Mouse (Mus musculus) hindbrain, embryonic 12.5 days (tissue): ENCODE measurements at regions not wholly inside any gene's neighbourhood (a gene's known extent, or its start where the extent isn't known, plus 50 kb on each side); places are given as distances from the start of the nearest gene placed in this dataset.

Source experiments
- ATAC-seq: fragments of 200-750 bp; cut with Nextera tagmentation; 2 replicates; pipeline ENCODE4 v1.8.0; 2017; ENCODE audit warnings: moderate TSS enrichment; ENCODE audit not compliant: low FRiP score
- H3K27ac ChIP-seq: fragments of 300-500 bp; sonication (generic); 2 replicates; pipeline ENCODE4 v1.5.1; 2016; ENCODE audit warnings: mild to moderate bottlenecking
- H3K27me3 ChIP-seq: fragments of 300-500 bp; sonication (generic); 2 replicates; pipeline ENCODE4 v1.6.1; 2016; ENCODE audit warnings: mild to moderate bottlenecking
- H3K36me3 ChIP-seq: fragments of 300-500 bp; sonication (generic); 2 replicates; pipeline ENCODE4 v1.6.1; 2016; ENCODE audit warnings: mild to moderate bottlenecking
- H3K4me1 ChIP-seq: fragments of 300-500 bp; sonication (generic); 2 replicates; pipeline ENCODE4 v1.6.1; 2016
- H3K4me2 ChIP-seq: fragments of 300-500 bp; sonication (generic); replicated peaks from 2 replicates; pipeline ENCODE4 v1.6.1; 2016; ENCODE audit warnings: mild to moderate bottlenecking
- H3K4me3 ChIP-seq: fragments of 300-500 bp; sonication (generic); 2 replicates; pipeline ENCODE4 v1.5.1; 2016; ENCODE audit warnings: mild to moderate bottlenecking
- H3K9ac ChIP-seq: fragments of 300-500 bp; sonication (generic); 2 replicates; pipeline ENCODE4 v1.6.1; 2016; ENCODE audit warnings: mild to moderate bottlenecking, moderate library complexity
- H3K9me3 ChIP-seq: fragments of 300-500 bp; sonication (generic); replicated peaks from 2 replicates; pipeline ENCODE4 v1.6.1; 2016; ENCODE audit warnings: mild to moderate bottlenecking
- WGBS: fragments of 180-500 bp; shearing (Covaris S2); methylation state at CpG from one replicate; pipeline ENCODE4 v1.1.7; 2016; 5-methylcytosine and 5-hydroxymethylcytosine counted together

- no peaks in the 10 kb centered on the region for H3K36me3 ChIP-seq
- no peak overlapping the region for H3K4me3 ChIP-seq
- H3K4me1 ChIP-seq = no peaks in the 10 kb centered on the region
- no peaks in the 10 kb centered on the region for H3K27me3 ChIP-seq
- ATAC-seq = no peak
- no peak overlapping the region for H3K9ac ChIP-seq
- no peaks in the 10 kb centered on the region for H3K9me3 ChIP-seq
- 81% methylated on average over 6 of the region's 6 CpGs for WGBS
- H3K27ac ChIP-seq = no peak overlapping the region
- H3K4me2 ChIP-seq = no peak overlapping the region
These were observed 537.9 kb downstream of the Tm4sf1 start for GRCm38 (mm10) chr3:56763896-56764295.

GRCm38 (mm10) chr3:56753654-56754053 is 548.1 kb downstream of the Tm4sf1 start:
- Histone ChIP-seq H3K9me3 (no peaks in the 10 kb centered on the region), H3K4me1 (no peaks in the 10 kb centered on the region), H3K4me3 (no peak overlapping the region), H3K27ac (no peak overlapping the region), H3K36me3 (no peaks in the 10 kb centered on the region), H3K4me2 (no peak overlapping the region), H3K27me3 (no peaks in the 10 kb centered on the region), H3K9ac (no peak overlapping the region)
- 28% methylated on average over 3 of the region's 3 CpGs for WGBS
- no peak for ATAC-seq

GRCm38 (mm10) chr3:56751926-56752325 is 549.9 kb downstream of the Tm4sf1 start:
- Histone ChIP-seq H3K4me2 (no peak overlapping the region), H3K9ac (no peak overlapping the region), H3K4me1 (no peaks in the 10 kb centered on the region), H3K27me3 (no peaks in the 10 kb centered on the region), H3K4me3 (no peak overlapping the region), H3K36me3 (no peaks in the 10 kb centered on the region), H3K9me3 (no peaks in the 10 kb centered on the region), H3K27ac (no peak overlapping the region)
- ATAC-seq = no peak
- 97% methylated on average over 1 of the region's 1 CpGs for WGBS

- Histone ChIP-seq H3K27ac (no peak overlapping the region), H3K36me3 (no peaks in the 10 kb centered on the region), H3K4me2 (no peak overlapping the region), H3K4me3 (no peak overlapping the region), H3K9me3 (no peaks in the 10 kb centered on the region), H3K27me3 (no peaks in the 10 kb centered on the region), H3K4me1 (no peaks in the 10 kb centered on the region), H3K9ac (no peak overlapping the region)
- ATAC-seq = no peak
These were observed 557.4 kb upstream of the Nbea start for GRCm38 (mm10) chr3:56740902-56741301.

GRCm38 (mm10) chr3:56739451-56739850 is 556.0 kb upstream of the Nbea start:
- no peak overlapping the region for H3K4me2 ChIP-seq
- WGBS = 79% methylated on average over 3 of the region's 3 CpGs
- no peaks in the 10 kb centered on the region for H3K36me3 ChIP-seq
- H3K27ac ChIP-seq = no peak overlapping the region
- H3K9ac ChIP-seq = no peak overlapping the region
- ATAC-seq = no peak
- H3K9me3 ChIP-seq = no peaks in the 10 kb centered on the region
- no peak overlapping the region for H3K4me3 ChIP-seq
- no peaks in the 10 kb centered on the region for H3K4me1 ChIP-seq
- H3K27me3 ChIP-seq = no peaks in the 10 kb centered on the region

GRCm38 (mm10) chr3:56730849-56731248 is 547.3 kb upstream of the Nbea start:
- Histone ChIP-seq H3K36me3 (no peaks in the 10 kb centered on the region), H3K27ac (no peak overlapping the region), H3K9me3 (no peaks in the 10 kb centered on the region), H3K4me1 (no peaks in the 10 kb centered on the region), H3K27me3 (no peaks in the 10 kb centered on the region), H3K9ac (no peak overlapping the region), H3K4me2 (no peak overlapping the region), H3K4me3 (no peak overlapping the region)
- no peak for ATAC-seq
- 60% methylated on average over 3 of the region's 3 CpGs for WGBS

GRCm38 (mm10) chr3:56724991-56725390 is 541.5 kb upstream of the Nbea start:
- Histone ChIP-seq H3K4me3 (no peak overlapping the region), H3K27me3 (no peaks in the 10 kb centered on the region), H3K9me3 (no peaks in the 10 kb centered on the region), H3K36me3 (no peaks in the 10 kb centered on the region), H3K27ac (no peak overlapping the region), H3K4me1 (no peaks in the 10 kb centered on the region), H3K4me2 (no peak overlapping the region), H3K9ac (no peak overlapping the region)
- no peak for ATAC-seq

GRCm38 (mm10) chr3:56708260-56708659 is 524.8 kb upstream of the Nbea start:
- no peaks in the 10 kb centered on the region for H3K36me3 ChIP-seq
- H3K9me3 ChIP-seq = no peaks in the 10 kb centered on the region
- no peaks in the 10 kb centered on the region for H3K27me3 ChIP-seq
- ATAC-seq = no peak
- H3K4me3 ChIP-seq = no peak overlapping the region
- no peak overlapping the region for H3K9ac ChIP-seq
- H3K4me1 ChIP-seq = no peaks in the 10 kb centered on the region
- no peak overlapping the region; the same call in 1 of the 2 replicates for H3K27ac ChIP-seq
- H3K4me2 ChIP-seq = no peak overlapping the region
- 61% methylated on average over 1 of the region's 1 CpGs for WGBS

GRCm38 (mm10) chr3:56707312-56707711 is 523.8 kb upstream of the Nbea start:
- H3K27ac ChIP-seq = no peak overlapping the region; the same call in 1 of the 2 replicates

GRCm38 (mm10) chr3:56706038-56706437 is 522.5 kb upstream of the Nbea start:
- 76% methylated on average over 4 of the region's 4 CpGs for WGBS
- H3K27me3 ChIP-seq = no peaks in the 10 kb centered on the region
- no peaks in the 10 kb centered on the region for H3K9me3 ChIP-seq
- H3K4me3 ChIP-seq = no peak overlapping the region
- H3K4me1 ChIP-seq = no peaks in the 10 kb centered on the region
- no peak overlapping the region for H3K9ac ChIP-seq
- no peaks in the 10 kb centered on the region for H3K36me3 ChIP-seq
- H3K4me2 ChIP-seq = no peak overlapping the region
- ATAC-seq = no peak
- H3K27ac ChIP-seq = no peak overlapping the region

More at GRCm38 (mm10) chr3:56707312-56707711, 523.8 kb upstream of the Nbea start:
- ATAC-seq = no peak
- Histone ChIP-seq H3K27me3 (no peaks in the 10 kb centered on the region), H3K4me1 (no peaks in the 10 kb centered on the region), H3K4me2 (no peak overlapping the region), H3K4me3 (no peak overlapping the region), H3K9ac (no peak overlapping the region), H3K36me3 (no peaks in the 10 kb centered on the region), H3K9me3 (no peaks in the 10 kb centered on the region)
- WGBS = 77% methylated on average over 3 of the region's 3 CpGs

GRCm38 (mm10) chr3:56698941-56699340 is 515.4 kb upstream of the Nbea start:
- Histone ChIP-seq H3K4me1 (peaks cover 18% of the 10 kb centered on the region), H3K27ac (peak overlapping the region; percentile 87), H3K9me3 (no peaks in the 10 kb centered on the region), H3K27me3 (no peaks in the 10 kb centered on the region), H3K9ac (no peak overlapping the region), H3K4me2 (no peak overlapping the region), H3K4me3 (no peak overlapping the region), H3K36me3 (no peaks in the 10 kb centered on the region)
- ATAC-seq = 0 out of 2 replicates have a peak, but pooled peaks have one; percentile 24

- Histone ChIP-seq H3K4me1 (peaks cover 18% of the 10 kb centered on the region), H3K9ac (no peak overlapping the region), H3K36me3 (no peaks in the 10 kb centered on the region), H3K27ac (peak overlapping the region; percentile 87), H3K4me3 (no peak overlapping the region), H3K4me2 (0 out of 2 replicates have a peak overlapping the region, but pooled peaks have one; percentile 5), H3K27me3 (no peaks in the 10 kb centered on the region), H3K9me3 (no peaks in the 10 kb centered on the region)
- WGBS = 6% methylated on average over 1 of the region's 1 CpGs
- ATAC-seq = peak; percentile 98
These were observed 514.7 kb upstream of the Nbea start for GRCm38 (mm10) chr3:56698248-56698647.

DNA sequence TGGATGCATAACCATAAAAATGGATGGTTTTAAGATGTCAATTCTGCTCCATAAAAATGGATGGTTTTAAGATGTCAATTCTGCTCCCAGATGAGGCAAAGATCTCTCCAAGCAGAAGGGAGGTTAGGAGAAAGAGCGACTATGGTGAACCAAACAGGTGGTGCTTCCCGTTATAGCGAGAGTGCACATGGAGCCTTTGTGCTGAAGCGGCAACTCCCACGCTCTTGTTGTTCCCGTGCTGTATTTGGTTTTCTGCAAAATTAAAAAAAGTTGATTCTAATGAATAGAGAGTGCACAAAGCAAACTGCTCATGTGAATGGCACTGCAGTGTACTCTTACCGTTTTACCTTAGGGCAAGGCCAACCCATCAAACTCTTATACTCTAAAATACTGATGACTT is 497.5 kb upstream of the Nbea start:
- WGBS = 91% methylated on average over 7 of the region's 7 CpGs
- no peak for ATAC-seq
- Histone ChIP-seq H3K4me2 (no peak overlapping the region), H3K9ac (no peak overlapping the region), H3K9me3 (no peaks in the 10 kb centered on the region), H3K27ac (no peak overlapping the region), H3K4me3 (no peak overlapping the region), H3K36me3 (no peaks in the 10 kb centered on the region), H3K4me1 (no peaks in the 10 kb centered on the region), H3K27me3 (no peaks in the 10 kb centered on the region)
